Mouse (Mus musculus) granulocyte monocyte progenitor cell, adult 5-6 weeks (primary cell): ENCODE data around the gene Rasl11b. TPM values are rescaled to one million over a fixed set of nuclear protein-coding genes. Genes with fewer than 3 reads are reported as not detected.

Experiments
- ATAC-seq: replicated peaks from 2 replicates; pipeline ENCODE4 v1.8.0; 2016; ENCODE audit warnings: mild to moderate bottlenecking, moderate TSS enrichment, inconsistent platforms; ENCODE audit not compliant: poor library complexity, severe bottlenecking
- total RNA-seq, 2 experiments: library from RNA; stranded (forward) in 1 of 2; stranded (reverse) in 1 of 2; fragments of 200-712, 200-1000 nt in 1 of 2; fragments of >200 nt in 1 of 2; fragmentation: Nextera tagmentation in 1 of 2; gene quantifications; 2 replicates each; pipeline ENCODE4 v1.2.3; 2014 to 2017

Gene Rasl11b
- total RNA-seq, 2 experiments from 2014 or later: 1.8 TPM; not detected in 1

DNA sequence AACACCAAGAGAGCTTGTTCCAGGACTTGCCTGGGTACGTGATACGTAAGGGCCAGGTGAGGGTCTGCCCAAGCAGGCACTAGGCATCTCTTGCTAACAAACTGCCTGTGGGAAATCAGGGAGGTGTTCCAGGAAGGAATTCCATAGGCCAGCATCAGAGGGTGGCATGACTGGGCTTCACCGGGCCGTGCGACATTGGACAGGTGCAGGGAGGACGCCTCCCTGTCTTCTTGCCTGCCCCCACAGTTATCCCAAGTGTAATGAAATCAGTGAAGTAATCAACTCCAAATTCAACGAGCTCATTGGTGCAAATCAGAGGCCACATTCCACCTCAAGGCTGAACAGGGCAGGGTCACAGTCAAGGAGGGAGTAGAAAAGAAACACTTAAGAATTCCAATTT, 11.6 kb downstream of the Rasl11b start:
- no peak for ATAC-seq

DNA sequence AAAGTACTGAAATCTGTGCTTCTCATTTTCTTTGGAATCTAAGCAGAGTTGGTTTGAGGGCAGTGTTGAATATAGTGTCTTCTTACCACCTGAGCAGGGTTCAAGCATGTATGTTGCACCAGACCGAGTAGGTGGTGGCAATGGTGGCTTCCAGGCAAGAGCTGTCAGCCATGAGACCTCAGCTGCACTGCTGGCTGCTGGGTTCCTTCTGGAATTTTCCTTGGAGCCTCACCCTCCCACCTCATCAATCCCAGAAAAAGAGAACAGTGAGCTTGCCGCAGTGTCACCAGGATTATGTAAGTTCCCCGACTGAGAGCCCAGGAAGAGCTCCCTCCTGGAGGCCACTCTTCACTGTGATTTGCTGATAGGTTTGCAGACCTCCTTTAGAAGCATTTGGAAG, 12.1 kb downstream of the Rasl11b start:
- ATAC-seq: no peak

DNA sequence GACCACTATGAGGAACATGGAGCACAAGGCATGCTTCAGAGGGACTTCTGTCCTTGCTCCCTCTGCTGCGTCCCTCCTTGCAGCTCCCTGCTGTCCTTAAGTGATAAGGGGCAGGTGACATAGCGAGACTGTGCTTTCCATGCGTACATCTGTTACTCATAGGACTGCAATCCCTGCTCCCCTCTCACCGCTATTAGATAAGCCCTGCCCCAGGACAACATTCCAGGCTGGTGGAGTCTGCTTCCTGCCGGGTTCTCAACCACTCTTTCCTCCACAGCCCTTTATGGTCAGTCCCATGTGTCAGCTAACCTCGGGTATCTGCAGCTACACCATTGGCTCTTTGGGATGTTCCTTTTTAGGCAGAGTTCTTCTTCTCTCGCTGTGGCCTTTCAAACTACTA, 13.4 kb downstream of the Rasl11b start:
- no peak for ATAC-seq

DNA sequence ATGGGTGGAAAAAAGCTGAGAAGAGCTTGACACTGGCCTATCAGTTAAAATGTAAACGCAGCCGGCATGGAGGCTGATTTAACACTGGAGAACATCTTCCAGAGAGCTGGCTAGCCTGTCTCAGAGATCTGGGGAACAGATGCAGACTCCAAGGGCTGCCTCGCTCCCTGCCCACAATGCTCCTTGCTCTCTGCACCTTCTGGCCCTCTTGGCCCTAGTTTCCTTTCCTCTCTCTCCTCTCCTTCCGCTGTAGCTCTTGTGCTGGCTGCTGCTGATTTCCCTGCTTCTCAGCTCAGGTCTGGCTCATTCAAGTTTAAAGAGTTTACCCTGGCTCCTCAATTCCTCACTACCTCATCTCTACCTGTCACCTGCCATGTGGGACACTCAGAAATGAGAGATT, 14.6 kb downstream of the Rasl11b start:
- ATAC-seq: no peak

DNA sequence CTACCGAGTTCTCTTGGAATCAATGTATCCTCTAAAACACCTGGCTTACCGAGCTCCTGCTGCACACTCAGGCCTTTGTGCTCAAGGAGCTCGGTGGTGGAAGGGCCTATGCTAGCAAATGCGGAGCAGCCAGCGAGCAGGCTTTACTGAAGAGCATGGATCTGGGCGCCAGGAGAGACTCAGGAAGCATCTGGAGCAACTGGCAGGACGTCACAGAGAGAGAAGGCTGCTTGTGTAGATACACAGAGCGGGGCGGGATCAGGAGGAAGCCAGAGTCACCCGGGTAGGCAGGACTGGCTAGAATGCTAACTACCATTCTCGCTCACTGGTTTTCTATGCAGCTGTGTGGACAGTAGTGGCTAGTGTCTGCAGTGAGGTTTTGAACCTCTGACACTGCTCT, 16.3 kb downstream of the Rasl11b start:
- no peak for ATAC-seq

DNA sequence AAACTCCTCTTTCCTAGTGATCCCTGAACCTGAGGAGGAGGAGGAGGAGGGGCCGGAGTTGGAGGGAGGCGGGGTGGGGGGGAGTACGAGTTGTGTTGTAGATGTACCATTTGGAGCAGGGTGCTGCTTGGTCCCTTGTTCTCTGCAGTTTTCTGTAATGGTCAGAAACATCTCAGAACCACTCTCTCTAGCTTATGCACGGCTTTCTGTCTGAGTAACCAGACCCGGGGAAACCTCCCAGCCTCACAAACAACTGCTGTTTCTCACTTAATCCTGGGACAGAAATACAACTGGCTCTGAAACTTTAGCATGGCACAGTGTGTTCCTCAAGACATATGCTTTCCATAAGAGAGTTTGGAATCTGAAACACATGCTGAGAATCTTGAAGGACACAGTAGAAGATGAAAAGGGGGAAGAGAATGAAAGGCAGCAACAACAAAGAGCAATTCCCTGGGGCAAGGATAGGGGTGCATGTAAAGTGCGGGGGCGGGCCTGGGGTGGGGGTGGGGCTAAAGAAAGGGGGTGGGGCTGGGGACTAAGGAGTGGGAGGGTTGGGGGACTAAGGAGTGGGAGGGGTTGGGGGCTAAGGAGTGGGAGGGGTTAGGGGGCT, 19.5 kb downstream of the Rasl11b start:
- ATAC-seq: no peak

DNA sequence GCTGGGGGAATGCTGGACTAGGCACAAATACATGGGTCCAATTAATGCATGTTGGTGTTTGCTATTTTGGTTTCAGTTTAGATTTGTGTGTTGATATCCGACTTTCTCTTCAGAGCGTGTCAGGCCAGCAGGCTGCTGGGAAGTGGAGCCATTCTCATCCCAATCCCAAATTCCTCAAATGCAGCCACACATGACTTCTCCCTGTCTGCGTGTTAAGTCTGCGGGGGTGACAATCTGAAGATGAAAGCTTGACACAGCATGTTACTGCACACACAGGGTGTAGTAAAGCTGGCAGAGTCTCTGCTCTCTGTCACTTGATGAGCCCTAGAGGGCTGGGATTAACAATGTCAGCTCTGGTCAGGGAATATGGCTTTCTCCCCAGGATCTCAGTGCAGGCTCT, 20.0 kb downstream of the Rasl11b start:
- ATAC-seq: no peak

DNA sequence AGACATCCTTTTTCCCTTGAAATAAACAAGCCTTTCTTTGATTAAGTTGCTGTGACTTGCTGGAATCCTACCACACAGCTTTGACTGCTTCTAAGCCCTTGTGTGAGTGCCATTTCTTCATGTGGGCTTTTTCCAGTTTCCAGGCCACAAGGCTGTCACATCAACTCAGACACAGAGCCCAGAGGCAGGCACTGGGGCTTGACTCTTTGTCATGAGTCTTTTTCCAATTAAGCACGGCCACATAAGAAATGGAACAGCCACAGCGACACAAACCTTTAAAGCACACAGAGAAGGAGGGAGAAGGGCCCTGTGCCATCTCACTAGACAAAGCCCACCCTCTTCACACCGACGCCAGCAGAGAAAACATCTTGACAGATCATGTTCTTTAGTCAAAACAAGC, 23.4 kb downstream of the Rasl11b start:
- no peak for ATAC-seq

DNA sequence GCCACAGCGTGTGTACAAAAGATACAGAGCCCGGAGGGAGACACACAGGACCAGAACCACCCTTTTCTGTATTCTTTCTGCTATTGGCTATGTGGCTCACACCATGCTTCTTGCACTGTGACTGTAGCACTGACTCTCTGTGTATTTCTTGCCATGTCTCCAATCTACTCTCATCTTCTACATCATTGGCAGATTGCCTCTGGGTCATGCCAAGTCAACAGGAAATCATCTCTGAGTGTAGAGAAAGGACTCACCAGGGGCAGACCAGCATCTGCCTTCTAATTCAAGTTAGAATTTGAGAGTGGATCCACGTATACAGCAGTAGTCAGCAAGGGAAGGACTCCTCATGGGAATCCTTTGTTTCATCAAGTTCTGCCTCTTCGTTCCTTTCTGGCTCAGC, 27.5 kb downstream of the Rasl11b start:
- ATAC-seq: no peak

DNA sequence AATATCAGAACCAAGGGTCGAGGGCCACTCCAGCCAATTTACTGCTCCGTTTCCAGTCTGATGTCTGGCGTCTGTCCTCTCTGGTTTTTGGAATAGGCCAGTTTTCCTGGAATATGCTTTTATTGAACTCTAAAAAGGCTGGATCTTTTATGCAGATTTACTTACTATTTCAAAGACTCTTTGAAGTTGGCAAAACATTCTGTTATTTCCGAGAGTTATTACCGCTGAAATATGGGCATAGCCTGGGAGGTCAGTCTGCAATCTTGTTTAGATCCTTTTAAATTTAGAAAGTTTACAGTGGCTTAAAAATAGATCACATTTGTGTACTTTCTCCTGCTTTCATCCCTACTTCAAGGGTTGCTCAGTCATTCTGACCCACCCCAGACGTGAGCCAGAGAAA, 29.4 kb downstream of the Rasl11b start:
- ATAC-seq: no peak

DNA sequence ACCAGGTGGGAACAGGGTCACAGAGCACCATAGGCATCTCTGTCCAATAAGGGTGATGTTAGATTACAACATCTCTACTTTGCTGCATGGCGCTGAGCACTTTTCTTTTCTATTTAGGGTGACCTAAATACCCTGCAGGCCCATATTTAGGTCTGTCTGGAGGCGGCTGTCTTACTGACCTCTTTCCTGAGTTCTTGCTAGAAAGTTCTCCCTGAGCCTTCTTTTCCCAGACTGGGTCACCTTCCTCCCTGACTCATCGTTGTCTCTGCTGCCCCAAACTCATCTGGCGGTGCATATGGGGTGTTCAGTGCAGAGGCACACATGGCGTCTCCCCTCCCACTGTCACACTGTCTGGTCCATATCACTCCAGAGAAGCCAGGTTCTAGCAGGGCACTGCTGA, 31.1 kb downstream of the Rasl11b start:
- ATAC-seq: no peak

DNA sequence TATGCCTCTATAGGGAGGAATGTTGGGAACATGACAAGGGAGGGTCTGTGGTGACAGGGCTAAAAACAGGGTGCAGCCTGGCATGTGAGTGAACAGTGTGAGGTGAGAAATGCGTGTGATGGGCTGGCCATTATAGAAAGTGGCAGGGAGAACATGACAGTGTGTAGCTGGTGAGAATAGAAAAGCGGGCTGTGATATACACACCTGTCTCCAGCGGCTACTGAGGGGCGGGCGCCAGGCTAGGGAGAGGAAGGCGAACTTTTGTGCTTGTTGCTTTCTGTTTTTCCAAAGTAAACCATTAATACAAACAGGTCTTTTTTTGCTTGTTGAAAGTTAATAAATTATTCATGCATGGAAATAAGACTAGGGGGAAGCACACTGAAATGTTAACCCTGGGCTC, 32.3 kb downstream of the Rasl11b start:
- ATAC-seq: no peak

DNA sequence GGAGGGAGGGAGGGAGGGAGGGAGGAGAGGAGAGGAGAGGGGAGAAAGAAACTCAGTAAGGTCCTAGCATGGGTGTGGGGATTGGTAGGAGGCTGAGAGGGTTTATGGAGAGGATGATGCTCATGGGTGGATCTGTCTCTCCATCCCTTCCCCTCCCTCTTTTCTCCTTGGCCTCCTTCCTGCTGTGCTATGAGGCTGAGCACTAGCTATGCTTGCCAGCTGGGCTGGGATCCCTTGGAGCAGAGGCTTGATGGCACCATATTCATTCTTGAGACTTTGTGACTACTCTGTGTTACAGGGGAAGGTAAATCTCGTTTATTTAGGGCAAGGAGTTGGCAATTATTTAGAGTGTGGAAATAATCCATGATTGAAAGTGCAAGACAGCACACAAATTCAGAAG, 33.9 kb downstream of the Rasl11b start:
- no peak for ATAC-seq

DNA sequence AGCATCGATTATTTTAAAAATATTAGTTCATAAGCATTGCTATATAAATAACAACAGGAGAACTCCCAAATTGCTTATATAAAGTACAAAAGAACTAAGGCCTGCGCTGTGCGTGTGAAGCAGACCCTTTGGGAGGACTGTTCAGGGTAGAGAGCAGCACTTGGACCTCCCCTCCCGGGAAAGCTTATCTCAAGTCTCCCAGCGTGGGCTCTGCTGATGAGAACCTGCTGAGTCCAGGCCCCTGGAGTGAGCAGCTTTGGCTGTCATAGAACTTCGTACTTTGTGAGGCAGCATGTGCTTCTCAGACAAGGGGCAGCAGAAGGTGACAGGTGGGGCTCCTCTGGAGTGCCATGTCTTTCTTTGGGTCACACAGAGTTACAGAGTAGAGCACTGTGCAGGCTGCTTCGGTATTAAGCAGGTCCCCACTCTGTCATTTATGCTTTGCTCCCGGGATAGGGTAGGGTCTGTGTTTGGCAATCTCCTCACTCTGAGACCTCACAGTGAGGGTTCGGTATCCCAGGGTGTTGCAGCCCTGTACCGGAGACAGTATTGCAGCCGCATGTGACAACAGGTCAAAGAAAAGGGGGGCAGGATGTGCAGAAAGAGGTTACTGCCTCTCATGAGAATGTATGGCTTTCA, 34.8 kb downstream of the Rasl11b start:
- no peak for ATAC-seq

DNA sequence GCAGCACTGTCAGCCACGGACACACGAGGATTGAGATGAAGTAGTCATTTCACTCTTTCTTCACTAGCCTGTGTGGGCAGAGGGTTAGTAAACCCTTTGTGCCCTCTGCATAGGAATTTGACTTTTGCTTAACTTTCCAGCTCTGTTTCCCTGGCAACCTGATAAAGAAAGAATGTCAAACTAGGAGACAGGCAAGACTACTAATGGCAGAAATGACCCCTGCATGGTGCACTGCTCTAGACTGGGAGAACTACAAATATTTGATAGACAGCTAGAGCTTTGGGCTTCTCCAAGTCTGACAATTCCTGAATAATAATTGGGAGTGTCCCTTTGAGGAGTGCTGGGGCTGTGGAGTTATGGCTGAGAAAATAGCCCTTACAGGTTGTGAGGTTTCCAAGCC, 35.4 kb downstream of the Rasl11b start:
- ATAC-seq: no peak

DNA sequence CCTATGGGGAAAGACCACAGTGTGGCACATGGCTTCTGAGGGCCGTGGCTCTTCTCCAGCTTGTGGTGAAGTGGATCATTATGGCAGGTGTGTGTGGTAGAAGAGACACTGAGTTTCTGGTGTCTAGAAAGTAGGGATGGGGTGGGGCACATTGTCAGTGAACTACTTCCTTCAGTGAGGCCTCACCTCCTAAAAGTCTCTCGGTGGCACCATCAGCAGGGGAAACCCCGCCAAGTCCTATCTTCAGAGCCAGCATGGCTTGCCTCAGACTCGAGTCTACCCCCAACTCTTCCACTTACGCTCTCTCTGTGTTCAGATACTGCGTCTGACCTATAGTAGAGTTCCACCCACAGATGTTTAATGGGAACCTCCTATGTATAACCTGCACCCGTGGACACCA, 38.7 kb downstream of the Rasl11b start:
- no peak for ATAC-seq

DNA sequence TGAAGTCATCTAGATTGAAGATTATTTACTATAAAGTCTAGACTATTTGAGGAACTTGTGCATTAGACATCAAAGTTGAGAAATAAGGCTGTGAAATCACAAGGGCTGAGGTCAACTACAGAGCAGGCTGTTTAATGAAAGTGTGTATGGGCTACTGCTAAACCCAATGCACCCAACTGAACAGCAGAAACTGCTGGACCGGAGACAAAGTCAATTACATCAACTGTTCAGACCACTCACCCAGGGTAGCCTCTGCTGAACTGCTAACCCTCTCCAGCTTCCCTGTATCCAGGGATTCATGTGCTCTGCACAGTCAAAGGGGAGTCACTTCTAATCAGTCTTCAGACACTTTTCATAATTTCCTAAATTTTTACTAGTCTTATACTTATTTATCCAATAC, 44.3 kb downstream of the Rasl11b start:
- 0 out of 2 replicates have a peak, but pooled peaks have one; percentile 14 for ATAC-seq

DNA sequence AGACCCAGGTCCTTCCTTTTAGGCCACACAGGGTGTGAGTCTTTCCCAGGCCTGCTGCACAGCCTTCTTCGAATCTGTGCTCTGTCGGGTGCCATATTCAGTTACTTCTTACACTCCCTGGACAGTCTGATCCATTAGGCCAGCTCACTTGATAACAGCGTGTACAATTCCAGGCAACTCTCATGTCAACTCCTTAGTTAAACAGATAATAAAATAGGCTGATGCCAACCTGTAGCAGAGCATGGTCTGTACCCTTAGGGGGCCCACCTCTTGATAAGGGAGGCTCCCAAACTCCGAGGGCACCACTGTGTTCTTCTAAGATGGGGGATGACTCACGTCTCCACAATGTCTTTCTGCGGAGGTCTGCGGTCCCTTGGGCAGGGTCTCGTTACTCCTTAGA, 45.2 kb downstream of the Rasl11b start:
- no peak for ATAC-seq

DNA sequence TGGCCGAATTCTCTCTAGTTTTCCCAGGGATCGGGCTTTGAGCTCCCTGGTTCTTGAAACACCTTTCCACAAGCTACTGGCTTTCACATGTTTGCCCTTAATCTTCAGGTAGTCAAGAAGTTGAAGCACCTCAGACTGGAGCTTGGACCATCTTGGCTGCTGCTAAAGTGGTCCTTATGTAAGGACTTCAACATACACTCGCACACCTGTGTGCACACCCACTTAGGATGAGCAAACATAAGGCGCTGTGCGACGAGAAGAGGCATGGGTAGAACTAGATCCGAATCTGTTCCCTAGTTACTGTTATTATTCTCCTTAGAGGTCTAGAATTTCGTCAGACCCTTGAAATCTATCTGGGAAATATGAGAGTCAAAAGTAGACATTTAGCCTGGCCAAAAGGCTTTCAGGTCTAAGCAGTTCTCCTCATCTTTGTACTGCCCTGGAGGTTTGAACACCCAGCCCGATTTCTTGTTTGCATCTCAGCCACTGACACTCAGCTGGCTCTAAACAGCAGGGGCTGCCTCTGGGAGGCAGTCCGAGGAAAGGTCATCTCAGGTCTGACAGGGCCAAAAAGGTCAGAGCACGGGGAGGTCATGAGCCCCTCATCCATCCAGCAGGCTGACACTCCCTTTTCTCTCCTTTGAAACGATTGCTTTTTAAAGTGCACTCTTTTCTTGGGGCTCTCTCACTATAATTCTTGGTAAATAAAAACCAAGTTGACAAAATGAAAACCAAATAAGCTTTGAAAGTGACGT, 46.0 kb downstream of the Rasl11b start:
- no peak for ATAC-seq

DNA sequence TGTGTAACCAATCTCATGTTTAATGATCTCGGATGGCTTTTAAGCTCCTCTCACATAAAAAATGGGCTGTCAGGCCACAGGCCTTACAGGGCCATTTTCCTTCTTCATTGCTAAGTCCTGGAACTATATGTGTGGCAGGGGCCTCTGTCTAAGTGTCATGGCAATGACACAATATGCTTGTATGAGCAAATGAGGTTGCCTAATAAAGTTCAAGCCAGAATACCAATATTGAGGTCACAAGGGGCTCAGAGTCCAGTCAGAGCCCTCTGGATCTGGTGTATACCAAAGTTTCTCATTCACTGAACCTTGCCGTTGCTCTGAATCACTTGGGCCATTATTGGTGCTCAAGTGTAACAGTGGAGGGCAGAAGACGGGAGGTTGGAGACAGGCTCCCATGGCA, 47.6 kb downstream of the Rasl11b start:
- no peak for ATAC-seq

DNA sequence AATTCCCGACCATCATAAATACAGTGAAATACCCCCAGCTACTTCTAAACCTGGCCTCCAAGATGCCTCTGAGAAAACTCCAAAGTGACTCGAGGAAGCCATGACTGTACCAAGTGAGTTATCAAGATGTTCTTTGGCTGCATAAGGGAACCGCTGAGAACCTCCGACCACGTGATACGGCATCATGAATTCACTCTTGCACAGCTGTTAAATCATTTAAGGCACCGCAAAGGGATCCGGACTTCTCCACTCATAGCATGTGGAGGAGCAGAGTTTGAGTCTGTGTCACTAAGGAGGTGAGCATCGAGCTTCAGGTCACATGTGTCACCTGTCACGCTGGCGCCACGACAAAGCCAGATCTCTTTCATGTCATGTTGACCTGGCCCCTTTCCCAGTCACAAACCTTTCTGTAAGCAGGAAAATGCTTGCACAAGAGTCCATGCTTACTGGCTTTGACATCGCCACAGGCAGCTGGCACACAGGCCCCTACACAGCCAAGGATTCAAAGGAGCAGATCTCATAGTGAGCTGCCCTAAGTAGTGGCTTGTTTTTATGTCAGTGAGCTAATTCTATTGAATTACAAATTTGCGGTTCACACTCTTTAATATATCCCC, 49.4 kb downstream of the Rasl11b start:
- no peak for ATAC-seq
